Mouse (Mus musculus) frontal cortex, adult 2 months (tissue): ENCODE results near the gene Prx. TPM values are rescaled to one million over a fixed set of nuclear protein-coding genes. Genes with fewer than 3 reads are reported as not detected.

ENCODE experiments used
- DNase-seq, 2 experiments: peaks; one replicate each; pipeline ENCODE4 v3.0.0; 2022; ENCODE audit warnings: low spot score in 1 of 2; ENCODE audit errors: extremely low spot score in 1 of 2
- polyA plus RNA-seq: library from polyadenylated mRNA; depleted of rRNA; stranded (reverse); fragments of >200 nt; gene quantifications from 2 replicates; pipeline ENCODE4 v1.2.3, GENCODE M21; 2012; rRNA removed

Gene Prx
- polyA plus RNA-seq, 1 experiment = 0.46 TPM

- DNase-seq = no peak
These were observed 50.5 kb downstream of the Prx start for GRCm38 (mm10) chr7:27549597-27549996.

- DNase-seq = no peak
These were observed 52.9 kb downstream of the Prx start for GRCm38 (mm10) chr7:27552070-27552469.

- peak; percentile 97 for DNase-seq
These were observed 53.9 kb downstream of the Prx start, which contains the start of the genes Pld3 and 2310022A10Rik for GRCm38 (mm10) chr7:27552931-27553513. Gene Pld3, minus strand, starts transcription at chr7:27553218. Gene 2310022A10Rik, plus strand, starts transcription at chr7:27553233.

- DNase-seq = no peak
These were observed 61.3 kb downstream of the Prx start for GRCm38 (mm10) chr7:27560291-27560887.

GRCm38 (mm10) chr7:27560978-27561377 lies 61.9 kb downstream of the Prx start:
- DNase-seq = no peak

Other genes starting within 250 kb of the Prx start
- 95.1 and 100 TPM in 2 replicates for gene Numbl, start 240.9 kb upstream of the Prx start, polyA plus RNA-seq
- 68.8 and 69.8 TPM in 2 replicates for gene Ltbp4, start 161.6 kb upstream of the Prx start, polyA plus RNA-seq
- gene Shkbp1, start 143.3 kb upstream of the Prx start, polyA plus RNA-seq = 58.4 and 62.8 TPM in 2 replicates
- 0.25 TPM in 1 of 2 replicates, not detected in the other for gene Gm20479, start 141.9 kb upstream of the Prx start, polyA plus RNA-seq
- 131 and 135 TPM in 2 replicates for gene Sptbn4, start 51.6 kb upstream of the Prx start, polyA plus RNA-seq
- gene Blvrb, start 51.3 kb upstream of the Prx start, polyA plus RNA-seq = 21.4 and 23.6 TPM in 2 replicates
- gene Sertad3, start 25.6 kb upstream of the Prx start, polyA plus RNA-seq = 3.8 and 5.0 TPM in 2 replicates
- gene Sertad1, start 12.4 kb upstream of the Prx start, polyA plus RNA-seq = 14.0 and 16.9 TPM in 2 replicates
- 0.44 and 0.66 TPM in 2 replicates for gene Hipk4, start 23.9 kb downstream of the Prx start, polyA plus RNA-seq
- 933 and 972 TPM in 2 replicates for gene Pld3, start 53.9 kb downstream of the Prx start, polyA plus RNA-seq
- 32.0 and 32.3 TPM in 2 replicates for gene 2310022A10Rik, start 53.9 kb downstream of the Prx start, polyA plus RNA-seq
- 114 and 122 TPM in 2 replicates for gene Akt2, start 92.2 kb downstream of the Prx start, polyA plus RNA-seq
- gene Ttc9b, start 154.6 kb downstream of the Prx start, polyA plus RNA-seq = 139 and 148 TPM in 2 replicates
- 145 and 150 TPM in 2 replicates for gene Map3k10, start 175.3 kb downstream of the Prx start, polyA plus RNA-seq
- 7.2 and 8.2 TPM in 2 replicates for gene Zfp607b, start 190.0 kb downstream of the Prx start, polyA plus RNA-seq
- 17.6 and 19.6 TPM in 2 replicates for gene Zfp60, start 232.1 kb downstream of the Prx start, polyA plus RNA-seq